Mouse (Mus musculus) liver, embryonic 13.5 days (tissue): Measurements from ENCODE around the gene Ankrd17. TPM values are rescaled to one million over a fixed set of nuclear protein-coding genes. Genes with fewer than 3 reads are reported as not detected.

ENCODE experiments used
- ATAC-seq: fragments of 200-750 bp; cut with Nextera tagmentation; 2 replicates; pipeline ENCODE4 v1.8.0; 2017; ENCODE audit warnings: low read depth, mild to moderate bottlenecking, moderate number of reproducible peaks, moderate library complexity
- DNase-seq: peaks from one replicate; pipeline ENCODE4 v3.0.0; 2022
- H3K27ac ChIP-seq: fragments of 300-500 bp; sonication (generic); 2 replicates; pipeline ENCODE4 v1.5.1; 2015; ENCODE audit warnings: moderate library complexity, mild to moderate bottlenecking, inconsistent platforms
- H3K27me3 ChIP-seq: fragments of 300-500 bp; sonication (generic); 2 replicates; pipeline ENCODE4 v1.6.1; 2015; ENCODE audit warnings: mild to moderate bottlenecking, inconsistent platforms
- H3K36me3 ChIP-seq: fragments of 300-500 bp; sonication (generic); 2 replicates; pipeline ENCODE4 v1.6.1; 2015; ENCODE audit warnings: mild to moderate bottlenecking, inconsistent platforms
- H3K4me1 ChIP-seq: fragments of 300-500 bp; sonication (generic); replicated peaks from 2 replicates; pipeline ENCODE4 v1.6.1; 2015; ENCODE audit warnings: inconsistent platforms
- H3K4me2 ChIP-seq: fragments of 300-500 bp; sonication (generic); 2 replicates; pipeline ENCODE4 v1.6.1; 2015; ENCODE audit warnings: inconsistent platforms, mild to moderate bottlenecking, moderate library complexity
- H3K4me3 ChIP-seq: fragments of 300-500 bp; sonication (generic); replicated peaks from 2 replicates; pipeline ENCODE4 v1.5.1; 2015; ENCODE audit warnings: mild to moderate bottlenecking, inconsistent platforms
- H3K9ac ChIP-seq: fragments of 300-500 bp; sonication (generic); 2 replicates; pipeline ENCODE4 v1.6.1; 2015; ENCODE audit warnings: mild to moderate bottlenecking, inconsistent platforms
- H3K9me3 ChIP-seq: fragments of 300-500 bp; sonication (generic); replicated peaks from 2 replicates; pipeline ENCODE4 v1.6.1; 2016; ENCODE audit warnings: inconsistent platforms
- WGBS: fragments of 180-500 bp; shearing (Covaris S2); methylation state at CpG from one replicate; pipeline ENCODE4 v1.1.7; 2015; ENCODE audit not compliant: insufficient replicate concordance; 5-methylcytosine and 5-hydroxymethylcytosine counted together
- polyA plus RNA-seq: library from polyadenylated mRNA; unstranded; fragments of >200 nt; fragmentation: Nextera tagmentation; extraction: Ambion mirVana; gene quantifications from 2 replicates; pipeline ENCODE4 v1.2.1, GENCODE M21; 2015

The Ankrd17 gene
- polyA plus RNA-seq, 1 experiment from 2014 or later, result 10.0 TPM

DNA sequence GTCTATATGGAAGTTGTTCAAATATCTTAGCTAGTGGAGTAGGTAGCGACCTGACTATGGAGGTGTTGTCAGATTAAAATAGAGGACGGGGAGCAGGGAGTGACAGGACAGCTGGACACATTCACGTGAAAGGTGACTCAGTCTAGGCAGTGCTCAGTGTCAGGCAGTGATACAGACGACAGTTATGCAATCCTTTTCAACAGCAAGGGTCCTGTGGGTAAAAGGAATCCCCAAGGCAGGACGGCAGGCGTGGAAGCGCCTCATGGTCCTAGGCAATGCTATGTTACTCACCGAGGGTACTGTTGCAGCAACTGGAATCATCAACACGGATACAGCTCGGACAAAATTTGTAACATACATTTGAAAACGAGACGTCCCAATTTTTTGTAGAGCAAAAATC is 149.2 kb downstream of the Ankrd17 start:
- no peak overlapping the region for H3K4me2 ChIP-seq
- H3K27me3 ChIP-seq, result no peaks in the 10 kb centered on the region
- H3K4me1 ChIP-seq, result peaks cover 1% of the 10 kb centered on the region
- WGBS, result 83% methylated on average over 12 of the region's 12 CpGs
- H3K36me3 ChIP-seq, result peaks cover 64% of the 10 kb centered on the region
- no peak overlapping the region for H3K4me3 ChIP-seq
- no peak overlapping the region for H3K27ac ChIP-seq
- DNase-seq (no peak), ATAC-seq (no peak)
- no peak overlapping the region for H3K9ac ChIP-seq
- H3K9me3 ChIP-seq, result no peaks in the 10 kb centered on the region

DNA sequence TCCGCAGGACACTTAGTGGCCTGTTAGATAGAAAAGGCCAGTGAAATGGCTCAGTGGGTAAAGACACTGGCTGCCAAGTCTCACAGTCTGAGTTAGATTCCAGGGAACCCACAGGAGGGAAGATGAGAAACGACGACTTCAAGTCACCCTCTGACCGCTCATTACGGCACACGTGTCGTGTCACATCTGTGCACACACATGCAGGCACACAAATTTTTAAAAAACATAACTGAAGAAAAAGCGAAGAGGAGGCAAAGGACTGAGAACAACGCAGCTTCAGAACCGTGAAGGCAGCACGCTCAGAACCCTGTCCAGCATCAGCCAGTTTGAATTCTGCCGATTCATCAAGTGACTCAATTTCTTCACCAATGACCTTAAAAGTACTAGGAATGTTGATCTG is 153.0 kb downstream of the Ankrd17 start:
- 92% methylated on average over 12 of the region's 12 CpGs for WGBS
- no peak for ATAC-seq
- no peak for DNase-seq
- Histone ChIP-seq H3K9ac (no peak overlapping the region), H3K27me3 (no peaks in the 10 kb centered on the region), H3K4me3 (no peak overlapping the region), H3K27ac (no peak overlapping the region), H3K4me2 (no peak overlapping the region), H3K9me3 (no peaks in the 10 kb centered on the region), H3K36me3 (peaks cover 43% of the 10 kb centered on the region), H3K4me1 (no peaks in the 10 kb centered on the region)

DNA sequence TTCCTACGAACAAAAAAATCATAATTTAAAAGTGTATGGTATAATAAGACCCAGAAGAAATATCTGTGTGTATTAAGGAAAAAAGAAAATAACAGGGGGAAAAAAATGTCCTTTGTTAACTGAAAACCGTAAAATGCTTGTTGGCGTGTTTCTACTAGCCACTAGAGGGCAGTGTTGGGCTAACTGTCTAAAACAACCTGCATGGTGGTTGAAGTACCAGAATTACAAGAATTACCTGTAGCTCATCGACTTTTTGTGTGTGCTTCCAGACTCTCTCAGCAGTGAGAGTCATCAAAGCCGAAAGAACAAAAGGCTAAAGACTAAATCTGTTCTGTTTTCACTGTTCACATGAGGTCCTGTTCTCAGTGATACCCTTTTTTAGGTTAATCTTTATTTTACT is 163.2 kb downstream of the Ankrd17 start:
- no peaks in the 10 kb centered on the region for H3K9me3 ChIP-seq
- no peak for ATAC-seq
- 0 out of 2 replicates have a peak, but pooled peaks cover 5% of the 10 kb centered on the region for H3K27me3 ChIP-seq
- H3K4me3 ChIP-seq, result no peak overlapping the region
- H3K36me3 ChIP-seq, result no peaks in the 10 kb centered on the region
- peak; percentile 21 for DNase-seq
- H3K4me2 ChIP-seq, result no peak overlapping the region
- H3K27ac ChIP-seq, result no peak overlapping the region
- no peak overlapping the region for H3K9ac ChIP-seq
- no peaks in the 10 kb centered on the region; the same call in 1 of the 2 replicates for H3K4me1 ChIP-seq
- 11% methylated on average over 5 of the region's 5 CpGs for WGBS

DNA sequence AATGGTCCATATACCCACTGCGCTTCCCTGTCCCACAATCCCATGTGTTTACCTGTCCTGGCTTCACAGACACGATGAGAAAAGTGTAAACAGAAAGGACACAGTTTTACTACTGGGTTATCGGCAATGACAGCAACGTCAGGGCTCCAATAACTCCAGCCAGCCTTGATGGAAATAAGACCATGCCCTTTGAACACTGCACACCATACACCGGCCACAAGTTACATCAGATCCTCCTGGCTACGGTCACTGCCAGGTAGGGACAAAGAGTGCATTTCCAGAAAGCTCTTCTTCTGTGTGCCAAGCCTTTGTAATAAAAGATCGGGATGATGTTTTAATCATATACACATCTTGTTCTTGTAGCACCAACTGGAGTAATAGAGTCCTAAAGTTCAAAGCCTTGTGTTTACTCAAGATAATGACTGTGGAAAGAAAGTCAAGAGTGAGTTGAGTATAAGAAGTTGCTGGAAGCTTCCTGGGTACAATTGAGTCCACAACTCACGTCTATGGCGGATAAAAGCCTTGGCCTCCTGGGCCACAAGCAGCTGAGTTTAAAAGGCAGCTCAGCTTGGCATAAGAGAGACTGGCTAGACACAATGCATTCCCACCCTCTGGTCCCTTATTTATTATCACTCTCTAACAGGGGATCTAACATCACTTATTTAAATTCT is 163.8 kb downstream of the Ankrd17 start:
- Histone ChIP-seq H3K9ac (no peak overlapping the region), H3K27ac (no peak overlapping the region), H3K27me3 (0 out of 2 replicates have a peak, but pooled peaks cover 5% of the 10 kb centered on the region), H3K4me2 (no peak overlapping the region), H3K36me3 (no peaks in the 10 kb centered on the region), H3K9me3 (no peaks in the 10 kb centered on the region), H3K4me1 (no peaks in the 10 kb centered on the region; the same call in 1 of the 2 replicates), H3K4me3 (no peak overlapping the region)
- DNase-seq (no peak), ATAC-seq (no peak)
- WGBS, result 63% methylated on average over 9 of the region's 9 CpGs

DNA sequence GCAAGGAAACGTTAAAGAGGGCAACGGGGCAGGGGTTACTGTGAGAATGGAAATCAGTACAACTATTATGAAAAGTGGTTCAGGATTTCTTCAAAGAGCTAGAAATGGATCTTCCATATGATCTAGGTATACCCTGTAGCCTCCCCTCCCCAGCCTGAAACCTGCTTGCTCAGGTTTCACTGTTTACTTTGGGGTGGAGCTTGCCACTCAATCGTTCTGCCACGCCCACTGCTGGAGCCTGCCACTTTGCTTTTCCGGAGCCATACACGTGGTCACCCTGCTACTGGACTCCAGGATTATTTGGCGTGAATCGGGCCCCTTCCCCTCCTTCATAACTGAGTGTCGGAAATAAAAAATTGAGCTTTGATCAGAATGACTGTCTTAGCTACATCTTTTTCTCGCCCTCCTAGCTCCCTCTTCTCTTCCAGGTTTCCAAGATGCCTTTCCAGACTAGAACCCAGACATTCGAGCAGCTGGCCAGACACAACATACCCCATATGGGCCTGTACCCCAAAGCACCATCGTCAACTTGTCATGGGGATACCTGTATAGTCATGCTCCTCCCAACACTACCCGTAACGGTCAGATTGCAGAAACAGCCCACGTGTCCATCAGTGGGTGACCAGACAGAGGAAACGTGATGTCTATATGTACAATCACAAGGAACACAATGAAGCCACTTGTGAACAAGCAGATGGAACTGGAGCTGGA is 166.3 kb downstream of the Ankrd17 start:
- DNase-seq, result no peak
- no peak; the same call in 1 of the 2 replicates for ATAC-seq
- H3K27ac ChIP-seq, result no peak overlapping the region

DNA sequence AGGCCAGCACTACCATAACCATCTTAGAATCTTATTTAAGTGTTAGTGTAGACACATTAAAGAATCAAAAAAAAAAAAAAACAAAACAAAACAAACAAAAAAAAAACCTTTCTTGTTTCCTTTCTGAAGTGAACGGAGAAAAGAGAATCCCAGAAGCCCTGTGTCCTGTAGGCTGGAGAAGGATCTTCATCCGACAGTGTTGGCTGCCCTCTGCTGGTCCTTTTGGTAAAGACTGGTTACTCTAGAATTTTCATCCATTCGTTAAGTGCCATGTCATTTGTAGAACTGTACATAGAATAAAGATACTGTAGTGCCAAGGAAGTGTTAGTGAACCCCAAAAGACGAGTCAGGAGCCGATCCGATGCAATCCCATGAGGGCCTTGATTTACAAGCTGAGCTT is 171.5 kb downstream of the Ankrd17 start:
- Histone ChIP-seq H3K9me3 (no peaks in the 10 kb centered on the region), H3K4me3 (no peak overlapping the region), H3K9ac (no peak overlapping the region), H3K4me1 (no peaks in the 10 kb centered on the region), H3K4me2 (no peak overlapping the region), H3K27me3 (no peaks in the 10 kb centered on the region), H3K27ac (no peak overlapping the region), H3K36me3 (no peaks in the 10 kb centered on the region)
- ATAC-seq, result no peak
- no peak for DNase-seq
- WGBS, result 19% methylated on average over 6 of the region's 6 CpGs

More for the DNA sequence above, 166.3 kb downstream of the Ankrd17 start:
- Histone ChIP-seq H3K4me2 (no peak overlapping the region), H3K4me3 (no peak overlapping the region), H3K36me3 (no peaks in the 10 kb centered on the region), H3K9me3 (no peaks in the 10 kb centered on the region), H3K9ac (no peak overlapping the region), H3K4me1 (no peaks in the 10 kb centered on the region; the same call in 1 of the 2 replicates), H3K27me3 (0 out of 2 replicates have a peak, but pooled peaks cover 5% of the 10 kb centered on the region)
- 45% methylated on average over 16 of the region's 16 CpGs for WGBS

DNA sequence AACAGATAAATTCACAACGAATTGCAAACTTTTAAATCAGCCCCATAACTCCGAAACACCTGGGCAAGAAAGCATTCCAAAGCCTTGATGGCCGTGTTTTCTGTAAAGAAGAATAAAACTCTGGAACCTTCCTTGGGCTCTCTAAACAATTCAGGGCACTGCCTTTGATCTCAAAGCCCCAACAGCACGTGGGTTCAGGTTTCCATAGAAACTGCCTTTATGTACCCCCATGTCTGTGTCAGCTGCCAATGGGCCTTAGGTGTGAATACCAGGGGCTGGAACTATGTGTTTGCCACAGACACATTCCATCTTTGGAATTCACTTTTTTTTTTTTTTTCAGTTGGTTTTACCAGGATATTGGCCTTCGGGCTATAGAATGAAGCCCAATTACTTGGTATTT is 183.6 kb downstream of the Ankrd17 start:
- H3K9ac ChIP-seq, result no peak overlapping the region
- no peak for ATAC-seq

DNA sequence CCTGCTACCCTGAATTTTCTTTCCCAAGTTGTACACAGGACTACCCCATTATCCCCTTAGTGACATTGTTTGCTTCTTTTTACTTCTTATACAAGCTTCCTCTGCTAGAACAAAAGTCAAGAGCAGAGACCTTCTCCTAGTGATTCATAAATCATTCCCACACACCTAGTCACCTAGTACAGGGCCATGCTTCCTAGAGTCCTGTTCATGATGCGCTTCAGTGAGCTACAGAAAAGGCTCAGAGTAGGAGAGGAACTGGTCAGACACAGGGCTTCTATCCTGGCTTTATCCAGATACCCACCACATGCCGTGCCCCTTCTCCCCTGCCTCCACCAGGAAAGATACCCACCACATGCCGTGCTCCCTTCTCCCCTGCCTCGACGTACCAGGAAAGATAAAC is 187.3 kb downstream of the Ankrd17 start:
- H3K9me3 ChIP-seq, result no peaks in the 10 kb centered on the region
- no peaks in the 10 kb centered on the region for H3K4me1 ChIP-seq
- DNase-seq (no peak), ATAC-seq (no peak)
- no peak overlapping the region for H3K9ac ChIP-seq
- no peak overlapping the region for H3K4me3 ChIP-seq
- H3K36me3 ChIP-seq, result no peaks in the 10 kb centered on the region
- no peak overlapping the region for H3K27ac ChIP-seq
- H3K4me2 ChIP-seq, result no peak overlapping the region
- WGBS, result 75% methylated on average over 5 of the region's 5 CpGs
- H3K27me3 ChIP-seq, result no peaks in the 10 kb centered on the region

More for the DNA sequence above, 183.6 kb downstream of the Ankrd17 start:
- Histone ChIP-seq H3K9me3 (no peaks in the 10 kb centered on the region), H3K36me3 (no peaks in the 10 kb centered on the region), H3K27me3 (no peaks in the 10 kb centered on the region), H3K4me3 (no peak overlapping the region), H3K4me1 (no peaks in the 10 kb centered on the region), H3K27ac (no peak overlapping the region), H3K4me2 (no peak overlapping the region)
- no peak for DNase-seq
- 42% methylated on average over 5 of the region's 5 CpGs for WGBS

DNA sequence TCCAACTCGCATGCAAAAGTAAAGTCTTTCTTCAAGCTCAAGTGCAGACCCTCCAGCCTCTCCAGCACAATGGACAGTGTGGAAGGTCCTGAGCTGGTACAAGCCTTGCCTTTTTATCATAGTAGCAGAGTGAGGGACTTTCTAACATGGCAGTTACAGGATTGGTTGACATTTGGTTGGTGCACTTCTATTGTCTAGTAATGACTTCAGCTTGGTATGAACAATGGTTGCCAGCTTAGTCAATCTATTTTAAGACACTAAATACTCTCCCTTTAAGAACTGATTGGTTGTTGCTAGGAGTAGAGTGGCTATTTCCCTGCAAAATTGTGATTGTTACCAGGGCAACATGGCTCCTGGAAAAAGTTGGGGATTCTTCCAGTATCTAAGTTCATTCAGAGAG is 188.3 kb downstream of the Ankrd17 start:
- H3K4me3 ChIP-seq, result no peak overlapping the region
- no peak for ATAC-seq
- 71% methylated on average over 1 of the region's 1 CpGs for WGBS
- no peak overlapping the region for H3K9ac ChIP-seq
- no peaks in the 10 kb centered on the region for H3K36me3 ChIP-seq
- H3K27ac ChIP-seq, result no peak overlapping the region
- no peak overlapping the region for H3K4me2 ChIP-seq
- H3K27me3 ChIP-seq, result no peaks in the 10 kb centered on the region
- H3K4me1 ChIP-seq, result no peaks in the 10 kb centered on the region
- no peak for DNase-seq
- no peaks in the 10 kb centered on the region for H3K9me3 ChIP-seq

Other genes with a start within 250 kb of the Ankrd17 start
- 22.5 and 23.8 TPM in 2 replicates for gene Cox18, start 142.6 kb downstream of the Ankrd17 start, polyA plus RNA-seq
- 2.0 and 2.8 TPM in 2 replicates for gene Gm9958, start 627 bp upstream of the Ankrd17 start, polyA plus RNA-seq
- gene Alb, start 94.3 kb upstream of the Ankrd17 start, polyA plus RNA-seq, result 1,711 and 2,009 TPM in 2 replicates
- 6,379 and 7,757 TPM in 2 replicates for gene Afp, start 124.2 kb upstream of the Ankrd17 start, polyA plus RNA-seq
- gene Afm, start 152.4 kb upstream of the Ankrd17 start, polyA plus RNA-seq, result 9.5 and 11.1 TPM in 2 replicates
- 0.28 and 0.42 TPM in 2 replicates for gene 5830473C10Rik, start 194.5 kb upstream of the Ankrd17 start, polyA plus RNA-seq